Mouse (Mus musculus) activated CD4-positive, CD25-positive, alpha-beta regulatory T cell, adult 4 months (primary cell): Measurements from ENCODE around the gene Uchl3. TPM values are rescaled to one million over a fixed set of nuclear protein-coding genes. Genes with fewer than 3 reads are reported as not detected.

Experiments used
- ATAC-seq: one replicate; pipeline ENCODE4 v1.8.0; 2017
- polyA plus RNA-seq, 2 experiments: library from polyadenylated mRNA; unstranded; fragments of 100-300 nt; shearing (Covaris generic); gene quantifications; one replicate each; pipeline ENCODE4 v1.2.1; 2017

The Uchl3 gene
- polyA plus RNA-seq, 2 experiments from 2014 or later = 82.0 to 89.3 TPM

DNA sequence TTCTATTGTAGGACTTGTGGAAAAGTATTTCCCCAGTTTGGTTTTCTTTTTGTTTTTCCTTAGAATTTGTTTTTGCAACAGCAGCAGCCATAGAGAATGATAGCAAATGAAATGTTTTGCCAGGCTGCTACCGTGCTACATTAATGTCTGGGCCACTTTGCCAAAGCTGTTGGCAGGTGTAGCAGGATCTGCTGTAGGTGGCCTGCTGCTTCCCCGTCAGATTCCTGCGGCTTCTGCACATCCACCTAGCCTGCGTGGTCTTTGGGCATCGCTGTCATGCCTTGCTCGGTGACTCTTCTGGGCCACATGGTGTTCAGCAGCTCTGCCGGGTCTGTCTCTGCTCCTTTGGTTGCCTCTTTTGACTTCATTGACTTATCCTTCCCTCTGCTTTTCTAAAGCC, 14.9 kb downstream of the Uchl3 start:
- no peak for ATAC-seq

- no peak for ATAC-seq
Measured at GRCm38 (mm10) chr14:101672226-101672625, 18.5 kb downstream of the Uchl3 start.

- no peak for ATAC-seq
Measured at GRCm38 (mm10) chr14:101687696-101688095, 33.9 kb downstream of the Uchl3 start.

GRCm38 (mm10) chr14:101688406-101688805, 34.6 kb downstream of the Uchl3 start:
- ATAC-seq = no peak

DNA sequence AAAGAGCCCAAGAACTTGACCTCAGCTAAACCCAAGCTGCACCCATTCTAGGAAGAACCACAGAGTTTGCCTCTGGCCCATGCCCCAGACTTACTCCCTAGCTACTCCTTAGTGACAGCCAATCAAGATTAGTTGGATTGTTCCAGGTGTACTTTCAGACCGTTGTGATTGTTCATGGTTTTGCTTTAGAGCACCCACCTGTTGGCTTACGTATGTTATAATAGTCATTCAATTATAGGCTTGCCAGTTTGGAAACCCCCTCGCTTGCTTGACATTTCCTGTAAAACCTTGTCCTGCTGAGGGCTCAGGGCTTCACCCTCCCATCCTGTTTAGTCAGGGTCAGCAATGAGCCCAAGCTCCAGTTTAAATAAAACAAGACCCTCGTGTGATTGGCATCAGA, 50.7 kb downstream of the Uchl3 start:
- no peak for ATAC-seq

DNA sequence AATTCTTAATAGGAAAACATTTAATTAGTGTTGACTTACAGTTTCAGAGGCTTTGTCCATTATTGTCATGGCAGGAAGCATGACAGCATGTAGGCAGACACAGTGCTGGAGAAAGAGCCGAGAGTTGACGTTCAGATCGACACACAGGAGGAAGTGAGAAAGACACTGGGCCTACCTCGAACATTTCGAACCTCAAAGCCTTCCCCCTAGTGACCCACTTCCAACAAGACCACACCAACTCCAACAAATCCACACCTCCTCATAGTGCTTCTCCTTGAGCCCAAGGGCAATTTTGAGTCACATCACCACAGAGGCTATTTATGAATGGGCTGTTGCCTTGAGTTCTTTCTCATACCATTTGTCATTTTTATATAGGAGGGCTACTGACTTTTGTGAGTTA, 53.3 kb downstream of the Uchl3 start:
- no peak for ATAC-seq

- ATAC-seq = no peak
Measured at GRCm38 (mm10) chr14:101714414-101714813, 60.6 kb downstream of the Uchl3 start.

DNA sequence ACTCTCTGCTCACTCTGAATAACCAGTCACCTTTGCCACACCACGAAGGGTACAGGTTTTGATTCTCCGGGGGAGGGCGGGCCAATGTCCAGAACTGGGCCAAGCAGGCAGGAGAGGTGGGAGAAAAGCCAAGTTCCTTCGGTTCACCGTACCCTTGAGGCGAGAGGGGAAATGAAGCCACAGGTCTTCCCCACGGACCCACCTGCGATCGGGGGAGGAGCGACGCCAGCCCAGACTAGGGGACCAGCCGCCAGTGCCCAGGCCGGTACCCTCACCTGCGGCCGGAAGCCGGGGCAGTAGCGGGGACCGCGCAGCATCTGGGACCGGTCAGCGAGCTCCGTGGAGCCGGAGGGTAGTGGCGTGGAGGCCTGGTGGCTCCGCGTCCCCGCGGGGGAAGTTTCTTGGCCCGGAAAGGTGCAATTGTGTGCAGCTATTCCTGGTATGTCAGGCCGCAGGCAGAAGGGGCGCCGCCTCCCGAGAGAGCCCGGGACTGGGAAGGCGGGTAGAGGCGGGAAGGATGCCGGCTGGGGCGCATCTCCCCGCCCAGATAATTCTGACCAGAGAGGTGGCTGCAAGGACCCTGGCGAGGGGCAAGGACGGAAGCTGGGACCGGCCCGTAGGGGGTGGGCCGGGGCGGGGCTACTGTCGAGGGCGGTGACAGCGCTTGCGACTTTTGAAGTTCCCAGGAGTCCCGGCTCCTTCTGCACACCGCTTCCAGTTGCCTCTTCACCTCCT, 75.6 kb downstream of the Uchl3 start, which contains the start of the genes Gm9922 and Lmo7:
Gene Gm9922, minus strand, starts transcription at position 578 of the 735 bp plus-strand sequence.
Gene Lmo7, plus strand, starts transcription at position 721 of the 735 bp plus-strand sequence.
- ATAC-seq = peak; percentile 49

- peak; percentile 9 for ATAC-seq
Measured at GRCm38 (mm10) chr14:101729972-101730692, 76.4 kb downstream of the Uchl3 start.

- peak; percentile 52 for ATAC-seq
Measured at GRCm38 (mm10) chr14:101733542-101734303, 80.0 kb downstream of the Uchl3 start.

DNA sequence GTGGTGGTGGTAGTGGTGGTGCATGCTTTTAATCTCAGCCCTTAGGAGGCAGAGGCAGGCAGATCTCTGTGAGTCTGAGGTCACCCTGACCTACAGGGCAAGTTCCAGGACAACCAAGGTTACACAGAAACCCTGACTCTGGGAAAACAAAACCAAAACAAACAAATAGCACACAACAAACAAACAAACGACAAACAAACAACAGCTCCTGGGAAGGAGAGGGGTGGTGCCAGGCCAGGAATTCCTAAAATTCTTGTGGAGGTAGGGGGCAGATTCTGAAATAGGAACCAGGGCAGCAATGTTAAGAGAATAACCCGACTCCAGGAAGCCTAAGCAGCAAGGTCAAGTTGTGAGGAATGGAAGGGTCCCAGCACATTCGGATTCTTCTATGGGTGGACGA, 83.7 kb downstream of the Uchl3 start:
- no peak for ATAC-seq

Other genes starting within 250 kb of the Uchl3 start
- gene Tbc1d4, start 44.8 kb upstream of the Uchl3 start, polyA plus RNA-seq = 100 to 1,000 TPM; 118 to 135 TPM
- 100 to 1,000 TPM; 135 to 146 TPM for gene Commd6, start 13.3 kb upstream of the Uchl3 start, polyA plus RNA-seq
- gene Gm9922, start 75.8 kb downstream of the Uchl3 start, polyA plus RNA-seq = not detected
- under 1 TPM in 1 of 2 experiments, not detected in 1; 0.45 TPM for gene Lmo7, start 76.0 kb downstream of the Uchl3 start, polyA plus RNA-seq